Mouse (Mus musculus): ENCODE measurements around the gene Cngb1.

The Cngb1 gene

DNA sequence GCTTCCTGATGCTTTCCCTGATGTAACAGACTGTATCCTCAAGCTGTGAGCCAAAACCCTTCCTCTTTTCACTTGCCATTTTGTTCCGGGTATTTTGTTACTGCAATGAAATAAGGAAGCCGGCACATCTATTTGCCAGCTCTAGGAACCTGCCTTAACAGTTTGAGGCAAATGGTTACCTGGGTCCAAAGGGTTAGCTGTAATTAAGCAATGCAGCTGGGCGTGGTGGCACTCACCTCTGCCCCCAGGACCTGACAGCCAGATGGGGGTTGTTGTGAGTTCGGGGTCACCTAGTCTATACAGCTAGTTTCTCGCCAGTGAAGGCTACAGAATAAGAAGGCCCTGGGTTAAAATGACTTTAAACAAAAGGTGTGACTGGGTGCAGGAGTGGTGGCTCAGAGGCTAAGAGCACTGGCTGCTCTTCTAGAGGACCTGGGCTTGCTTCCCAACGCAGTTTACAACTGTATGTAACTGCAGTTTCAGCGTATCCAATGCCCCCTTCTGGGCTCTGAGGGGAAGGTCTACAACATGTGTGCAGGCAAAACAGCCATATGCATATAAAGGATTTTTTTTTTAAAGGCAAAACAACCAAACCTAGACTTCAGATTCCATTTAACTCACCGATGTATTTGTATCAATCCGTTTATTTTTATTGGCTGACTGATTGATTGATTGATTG is 114.7 kb downstream of the Cngb1 start:
- no peak for DNase-seq

Data from B cell, adult 2 months (primary cell).